Mouse (Mus musculus) MEL (cell line): ENCODE measurements around the gene Iqcd. TPM values are rescaled to one million over a fixed set of nuclear protein-coding genes. Genes with fewer than 3 reads are reported as not detected.

Experiments used
- DNase-seq: peaks from one replicate; pipeline ENCODE4 v3.0.0; 2011; ENCODE audit warnings: low read depth, low spot score
- H3K27ac ChIP-seq: 2 replicates; pipeline ENCODE4 v1.5.1; 2012; ENCODE audit warnings: low read depth, mild to moderate bottlenecking, control low read depth, low read length, moderate library complexity; ENCODE audit not compliant: control insufficient read depth
- H3K27me3 ChIP-seq, 2 experiments: fragments of 150-350 bp in 1 of 2; sonication (generic) in 1 of 2; 2 replicates each; pipeline ENCODE4 v1.6.1; 2012; ENCODE audit warnings: low read length in 2 of 2, mild to moderate bottlenecking in 2 of 2, improper control_type of control experiment in 1 of 2, moderate library complexity in 1 of 2; ENCODE audit not compliant: insufficient read depth in 2 of 2, control insufficient read depth in 1 of 2
- H3K36me3 ChIP-seq, 2 experiments: 2 replicates each; pipeline ENCODE4 v1.6.1; 2012 to 2014; ENCODE audit warnings: low read length in 2 of 2, improper control_type of control experiment in 1 of 2, inconsistent platforms in 1 of 2, mild to moderate bottlenecking in 1 of 2; ENCODE audit not compliant: insufficient read depth in 2 of 2, control insufficient read depth in 1 of 2
- H3K4me1 ChIP-seq, 2 experiments: fragments of 150-350 bp in 1 of 2; sonication (generic) in 1 of 2; 2 replicates each; pipeline ENCODE4 v1.6.1; 2012; ENCODE audit warnings: low read length in 2 of 2, improper control_type of control experiment in 1 of 2, mild to moderate bottlenecking in 1 of 2; ENCODE audit not compliant: insufficient read depth in 2 of 2, control insufficient read depth in 1 of 2
- H3K4me3 ChIP-seq, 2 experiments: fragments of 150-350 bp in 1 of 2; sonication (generic) in 1 of 2; 2 replicates each; pipeline ENCODE4 v1.5.1; 2012; ENCODE audit warnings: low read depth in 2 of 2, low read length in 2 of 2, mild to moderate bottlenecking in 2 of 2, moderate library complexity in 2 of 2, control low read depth in 1 of 2, improper control_type of control experiment in 1 of 2; ENCODE audit not compliant: control insufficient read depth in 1 of 2, insufficient read depth in 1 of 2
- H3K79me2 ChIP-seq: 2 replicates; pipeline ENCODE4 v1.6.1; 2012; ENCODE audit warnings: mild to moderate bottlenecking, low read length, moderate library complexity; ENCODE audit not compliant: control insufficient read depth, poor library complexity, insufficient read depth
- H3K9ac ChIP-seq: 2 replicates; pipeline ENCODE4 v1.6.1; 2012; ENCODE audit warnings: low read depth, mild to moderate bottlenecking, control low read depth, low read length, moderate library complexity; ENCODE audit not compliant: control insufficient read depth, poor library complexity, severe bottlenecking
- H3K9me3 ChIP-seq: fragments of 150-350 bp; sonication (generic); replicated peaks from 2 replicates; pipeline ENCODE4 v1.6.1; 2012; ENCODE audit warnings: mild to moderate bottlenecking, low read length, improper control_type of control experiment, moderate library complexity; ENCODE audit not compliant: insufficient read depth
- CHD2 ChIP-seq: IDR thresholded peaks from 2 replicates; pipeline ENCODE4 v1.6.1; 2011; ENCODE audit warnings: low read length, improper control_type of control experiment
- E2F4 ChIP-seq: IDR thresholded peaks from 2 replicates; pipeline ENCODE4 v1.6.1; 2011; ENCODE audit warnings: low read depth, low read length, improper control_type of control experiment, borderline replicate concordance
- HCFC1 ChIP-seq: IDR thresholded peaks from 2 replicates; pipeline ENCODE4 v1.6.1; 2012; ENCODE audit warnings: low read depth, mild to moderate bottlenecking, inconsistent platforms, low read length, improper control_type of control experiment, moderate library complexity
- JUND ChIP-seq: IDR thresholded peaks from 2 replicates; pipeline ENCODE4 v1.6.1; 2011; ENCODE audit warnings: low read depth, mild to moderate bottlenecking, improper control_type of control experiment, low read length
- MAX ChIP-seq: IDR thresholded peaks from 2 replicates; pipeline ENCODE4 v1.6.1; 2011; ENCODE audit warnings: low read length, improper control_type of control experiment
- MAZ ChIP-seq: IDR thresholded peaks from 2 replicates; pipeline ENCODE4 v1.6.1; 2012; ENCODE audit warnings: low read depth, mild to moderate bottlenecking, inconsistent platforms, low read length, improper control_type of control experiment
- MXI1 ChIP-seq: IDR thresholded peaks from 2 replicates; pipeline ENCODE4 v1.6.1; 2011; ENCODE audit warnings: mild to moderate bottlenecking, low read depth, low read length, improper control_type of control experiment
- NELFE ChIP-seq: IDR thresholded peaks from 2 replicates; pipeline ENCODE4 v1.6.1; 2011; ENCODE audit warnings: low read depth, low read length, improper control_type of control experiment
- NRF1 ChIP-seq: IDR thresholded peaks from 2 replicates; pipeline ENCODE4 v1.6.1; 2014; ENCODE audit warnings: low read depth, mild to moderate bottlenecking, inconsistent platforms, low read length, improper control_type of control experiment, moderate library complexity; ENCODE audit not compliant: poor library complexity, insufficient read depth, severe bottlenecking
- POLR2A ChIP-seq, 2 experiments: IDR thresholded peaks; 2 replicates each; pipeline ENCODE4 v1.6.1; 2011 to 2012; ENCODE audit warnings: low read length in 2 of 2, mild to moderate bottlenecking in 2 of 2, control low read depth in 1 of 2, improper control_type of control experiment in 1 of 2, low read depth in 1 of 2, moderate library complexity in 1 of 2; ENCODE audit not compliant: control insufficient read depth in 1 of 2, insufficient read depth in 1 of 2, poor library complexity in 1 of 2
- POLR2AphosphoS2 ChIP-seq: IDR thresholded peaks from 2 replicates; pipeline ENCODE4 v1.6.1; 2011; ENCODE audit warnings: low read length, improper control_type of control experiment
- RCOR1 ChIP-seq: IDR thresholded peaks from 2 replicates; pipeline ENCODE4 v1.6.1; 2012; ENCODE audit warnings: low read depth, mild to moderate bottlenecking, inconsistent platforms, low read length, improper control_type of control experiment
- SIN3A ChIP-seq: IDR thresholded peaks from 2 replicates; pipeline ENCODE4 v1.6.1; 2012; ENCODE audit warnings: low read length, improper control_type of control experiment, inconsistent platforms
- SMC3 ChIP-seq: IDR thresholded peaks from 2 replicates; pipeline ENCODE4 v1.6.1; 2011; ENCODE audit warnings: low read depth, low read length, improper control_type of control experiment
- TAL1 ChIP-seq: IDR thresholded peaks from 2 replicates; pipeline ENCODE4 v1.6.1; 2012; ENCODE audit warnings: mild to moderate bottlenecking, inconsistent platforms, low read length, moderate library complexity, mixed read lengths
- TBP ChIP-seq: IDR thresholded peaks from 2 replicates; pipeline ENCODE4 v1.8.0; 2011; ENCODE audit warnings: low read depth, low read length, improper control_type of control experiment
- TCF12 ChIP-seq: IDR thresholded peaks from 2 replicates; pipeline ENCODE4 v1.6.1; 2014; ENCODE audit warnings: low read depth, mild to moderate bottlenecking, inconsistent platforms, low read length, improper control_type of control experiment, moderate library complexity
- UBTF ChIP-seq: IDR thresholded peaks from 2 replicates; pipeline ENCODE4 v1.6.1; 2012; ENCODE audit warnings: low read depth, mild to moderate bottlenecking, inconsistent platforms, low read length, improper control_type of control experiment, moderate library complexity, borderline replicate concordance; ENCODE audit not compliant: insufficient read depth
- USF1 ChIP-seq: IDR thresholded peaks from 2 replicates; pipeline ENCODE4 v1.6.1; 2014; ENCODE audit warnings: low read depth, mild to moderate bottlenecking, inconsistent platforms, low read length, improper control_type of control experiment, moderate library complexity
- ZMIZ1 ChIP-seq: IDR thresholded peaks from 2 replicates; pipeline ENCODE4 v1.6.1; 2012; ENCODE audit warnings: low read depth, mild to moderate bottlenecking, inconsistent platforms, low read length, improper control_type of control experiment, moderate library complexity
- polyA plus RNA-seq, 2 experiments: library from polyadenylated mRNA; stranded (reverse) in 1 of 2; unstranded in 1 of 2; fragments of >175 nt in 1 of 2; fragments of >200 nt in 1 of 2; gene quantifications; 2 replicates each; pipeline versions ENCODE4 v1.2.1 to v1.2.4; 2012; ENCODE audit warnings: low replicate concordance in 2 of 2, low read depth in 1 of 2; ENCODE audit not compliant: insufficient read length in 2 of 2, insufficient read depth in 1 of 2, missing spikeins in 1 of 2
- total RNA-seq: library from RNA; depleted of rRNA; stranded (reverse); fragments of 300-350 nt; gene quantifications from 2 replicates; pipeline ENCODE4 v1.2.3, GENCODE M21; 2012; rRNA removed

Iqcd gene
- total RNA-seq: 0.62 and 1.1 TPM in 2 replicates
- 1 to 10 TPM in 1 of 2 experiments, not detected in 1; 2.2 TPM for polyA plus RNA-seq

DNA sequence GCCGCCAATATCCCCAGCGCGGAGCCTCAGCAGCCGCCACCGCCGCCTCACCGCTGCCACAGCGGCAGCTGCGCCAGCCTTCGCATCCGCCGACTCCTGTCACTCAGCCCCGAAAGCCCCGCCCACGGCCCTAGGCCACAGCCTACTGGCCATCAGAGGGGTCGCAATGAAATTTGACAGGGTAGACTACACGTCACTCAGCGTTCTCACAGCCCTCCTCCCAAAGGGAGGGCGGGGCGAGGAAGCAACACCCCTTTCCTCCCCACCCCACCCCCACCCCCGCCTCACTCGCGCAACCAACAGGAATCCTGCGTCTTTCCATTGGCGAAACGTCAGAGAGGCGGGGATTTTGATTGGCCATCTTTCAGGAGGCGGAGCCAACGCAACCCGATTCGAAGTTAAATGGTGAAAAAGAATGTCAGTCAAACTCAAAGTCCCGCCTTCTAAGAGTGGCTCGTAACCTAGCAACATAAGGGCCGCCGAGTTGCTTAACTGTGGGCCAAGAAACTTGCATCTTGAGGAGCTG is at the start of gene Iqcd, which contains the start of gene Tpcn1:
Iqcd (plus strand) TSS at position 448 of the 526 bp plus-strand sequence.
Tpcn1 (minus strand) TSS at position 105 of the 526 bp plus-strand sequence.
- Histone ChIP-seq H3K9me3 (no peaks in the 10 kb centered on the region), H3K4me1 (peaks cover 6 to 23% of the 10 kb centered on the region in 2 experiments), H3K36me3 (peaks cover 0 to 12% of the 10 kb centered on the region in 2 experiments; a peak in 2 of 4 replicates), H3K9ac (peak within 1 kb of the TSS; percentile 69), H3K27me3 (no peaks in the 10 kb centered on the region), H3K79me2 (peaks cover 5% of the 10 kb centered on the region), H3K27ac (peak within 1 kb of the TSS; percentile 52), H3K4me3 (peak within 1 kb of the TSS; percentile 58 to 94)
- peak; percentile 39; the same call in 1 of the 2 replicates for TF ChIP-seq TCF12
- 0 out of 2 replicates have a peak, but pooled peaks have one; percentile 5 for TF ChIP-seq UBTF
- peak; percentile 60 for TF ChIP-seq NRF1
- peak; percentile 29; the same call in 1 of the 2 replicates for TF ChIP-seq TBP
- no peak for TF ChIP-seq JUND
- no peak for TF ChIP-seq USF1
- TF ChIP-seq MXI1: peak; percentile 65
- TF ChIP-seq CHD2: peak; percentile 86
- TF ChIP-seq POLR2AphosphoS2: peak; percentile 42; the same call in 1 of the 2 replicates
- peak; percentile 74 for TF ChIP-seq HCFC1
- TF ChIP-seq SIN3A: peak; percentile 30; the same call in 1 of the 2 replicates
- peak; percentile 63; the same call in 1 of the 2 replicates for TF ChIP-seq ZMIZ1
- no peak for TF ChIP-seq MAX
- TF ChIP-seq MAZ: peak; percentile 58
- TF ChIP-seq RCOR1: no peak
- TF ChIP-seq POLR2A (IDR thresholded peaks at IDR 0.05; ENCODE audit: control insufficient read depth in 1 of 2, insufficient read depth in 1 of 2, low read depth in 1 of 2, low read length in 2 of 2, poor library complexity in 1 of 2): peak; percentile 84 to 96; a peak in 3 of 4 replicates
- peak; percentile 98 for DNase-seq

DNA sequence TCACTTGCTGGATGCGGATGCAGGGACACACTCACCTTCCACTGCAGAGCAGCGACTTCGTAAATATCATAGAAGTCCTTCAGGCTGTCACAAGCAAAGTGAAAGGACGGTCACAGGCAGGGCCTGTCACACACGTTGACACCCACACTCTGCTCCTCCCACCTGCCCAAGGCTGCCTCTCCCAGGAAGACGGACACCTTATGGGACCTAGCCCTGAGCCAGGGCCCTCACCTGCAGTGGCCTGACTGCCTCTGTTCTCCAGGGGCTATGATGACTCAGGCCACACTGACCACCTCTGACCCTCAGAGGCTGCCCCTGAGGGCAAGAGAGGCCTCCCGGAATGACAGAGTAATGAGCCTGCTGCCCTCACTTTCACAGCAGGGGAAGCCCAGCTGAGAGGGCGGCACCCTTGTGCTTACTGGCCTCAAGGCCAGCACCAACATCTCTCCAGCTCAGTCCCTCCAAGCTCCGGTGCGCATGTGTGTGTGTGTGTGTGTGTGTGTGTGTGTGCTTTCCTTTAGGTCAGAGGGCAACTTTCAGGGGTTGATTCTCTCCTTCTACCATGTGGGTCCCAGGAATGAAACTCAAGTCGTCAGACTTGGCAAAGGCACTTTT is 40.5 kb upstream of the Iqcd start:
- Histone ChIP-seq H3K4me3 (no peak overlapping the region), H3K9me3 (no peaks in the 10 kb centered on the region), H3K36me3 (no peaks in the 10 kb centered on the region), H3K27ac (no peak overlapping the region), H3K9ac (no peak overlapping the region), H3K79me2 (no peaks in the 10 kb centered on the region), H3K4me1 (no peaks in the 10 kb centered on the region), H3K27me3 (no peaks in the 10 kb centered on the region)
- TF ChIP-seq SMC3 (no peak), POLR2AphosphoS2 (no peak), TAL1 (no peak), NELFE (no peak), E2F4 (no peak)
- DNase-seq: no peak
